Mouse (Mus musculus) frontal cortex, postnatal 10 days (tissue): ENCODE measurements at regions not wholly inside any gene's neighbourhood (a gene's known extent, or its start where the extent isn't known, plus 50 kb on each side); places are given as distances from the start of the nearest gene placed in this dataset.
A peak's percentile ranks its signal among the peaks of the same experiment; 100 is the strongest.

ENCODE experiments used
- DNase-seq, 2 experiments: peaks; one replicate each; pipeline ENCODE4 v3.0.0; 2022; ENCODE audit warnings: low spot score in 2 of 2, mixed read lengths in 1 of 2

DNA sequence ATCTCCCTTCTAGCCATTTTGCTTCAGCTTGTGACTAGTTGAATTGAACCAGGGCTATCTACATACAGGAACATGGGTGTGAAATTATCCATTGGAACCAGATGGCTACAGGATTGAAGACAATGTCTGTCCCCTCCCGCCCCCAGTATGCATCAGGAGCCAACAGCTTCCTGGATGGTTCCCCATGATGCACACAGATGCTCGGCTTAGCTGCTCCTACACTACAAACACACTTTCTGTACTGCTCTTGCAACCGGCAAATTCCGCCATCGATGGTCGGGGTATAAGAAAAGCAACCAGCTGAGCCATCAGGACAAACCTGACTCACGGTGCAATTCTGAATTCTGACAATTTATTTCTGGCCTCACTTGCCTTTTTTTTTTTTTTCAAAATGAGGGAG lies 258.9 kb downstream of the Tle3 start:
- DNase-seq, result no peak

DNA sequence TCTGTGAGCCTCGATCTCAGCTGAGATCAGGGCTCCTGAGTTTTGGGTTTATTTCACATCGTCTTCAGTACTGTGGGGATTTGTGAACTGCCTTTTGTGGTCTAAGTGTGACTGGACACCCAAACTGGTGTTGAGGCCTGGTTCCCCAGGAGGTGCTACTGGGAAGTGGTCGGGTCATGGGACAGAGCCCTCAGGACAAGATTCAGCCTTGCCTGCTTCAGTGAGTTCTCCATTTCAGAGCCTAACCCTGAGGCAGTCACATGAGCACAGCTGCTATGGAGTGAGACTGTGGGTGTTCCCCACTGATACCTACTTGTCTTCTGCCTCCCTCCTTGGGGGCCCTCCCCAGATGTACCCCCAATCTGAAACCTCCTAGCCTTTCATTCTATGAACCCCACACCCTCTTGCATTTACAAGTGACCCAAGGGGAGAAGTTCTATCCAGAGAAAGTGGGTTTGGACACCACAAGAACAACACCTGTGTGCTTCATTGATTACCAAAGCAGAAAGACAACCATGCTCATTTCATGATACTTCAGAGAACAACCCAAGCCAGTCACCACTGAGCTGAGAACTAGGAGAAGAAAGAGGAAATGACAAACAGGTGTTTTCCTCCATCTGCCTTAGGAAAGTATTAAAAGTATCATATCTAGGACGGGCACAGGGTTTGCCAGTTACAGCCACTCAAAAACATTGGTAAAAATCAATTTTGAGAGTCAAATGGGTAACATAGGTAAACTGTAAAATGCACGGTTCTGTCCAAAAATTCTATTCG lies 255.8 kb downstream of the Tle3 start:
- DNase-seq, result no peak

DNA sequence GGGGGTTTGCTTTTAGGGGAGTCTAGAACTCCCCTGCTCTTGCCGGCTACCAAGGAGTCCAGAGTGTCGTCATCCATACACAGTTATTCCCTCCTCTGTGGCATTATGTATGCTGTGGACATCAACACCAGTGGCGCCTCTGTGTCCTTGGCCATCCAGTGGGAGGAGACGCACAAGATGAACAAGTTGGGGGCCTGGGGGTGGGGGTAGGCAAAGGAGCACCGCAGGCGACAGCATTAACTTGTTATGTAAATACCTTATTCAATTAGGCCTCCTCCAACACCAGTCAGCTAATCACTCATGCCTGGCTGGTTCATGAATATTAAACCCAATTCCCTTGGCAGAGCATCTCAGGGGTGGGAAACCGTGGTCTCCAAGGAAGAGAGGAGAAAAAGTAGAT lies 250.8 kb downstream of the Tle3 start:
- DNase-seq, result peak; percentile 27 to 33

DNA sequence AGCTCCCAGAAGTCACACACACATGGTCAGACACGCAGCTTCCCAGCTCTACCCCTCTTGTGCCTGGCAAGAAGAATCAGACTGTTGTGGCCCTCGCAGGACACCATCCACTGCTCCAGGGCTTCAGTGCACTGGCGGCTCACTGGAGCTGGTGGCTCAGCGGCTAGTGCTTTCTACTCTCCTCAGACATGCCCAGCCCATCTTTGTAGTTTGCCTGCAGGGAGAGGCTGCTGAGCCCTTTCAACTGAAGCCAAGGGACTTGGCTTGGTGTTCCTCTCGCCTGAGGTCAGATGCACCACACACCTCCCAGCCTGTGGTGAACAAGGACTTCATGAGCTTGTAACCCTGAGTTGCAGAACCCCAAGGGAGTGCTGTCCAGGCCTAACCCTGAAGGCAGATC lies 249.8 kb downstream of the Tle3 start:
- DNase-seq, result no peak

DNA sequence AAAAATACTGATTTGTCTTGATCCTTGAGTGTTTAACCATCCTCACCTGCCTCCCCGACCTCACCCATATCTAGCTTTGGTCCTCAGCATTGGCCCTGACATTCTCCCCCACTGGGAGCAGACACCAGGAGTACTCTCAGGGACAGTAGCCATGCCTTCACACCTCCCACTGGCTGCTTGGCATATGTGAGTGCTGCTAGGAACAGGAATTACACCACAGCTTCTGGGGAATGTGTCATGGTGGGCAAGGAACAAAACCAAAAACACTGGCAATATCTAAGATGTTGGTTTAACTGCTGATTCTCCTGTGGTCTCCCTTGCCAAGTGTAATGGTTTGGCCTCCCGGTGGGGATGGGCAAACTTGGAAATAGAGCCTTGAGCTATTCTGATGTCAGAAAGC lies 248.6 kb downstream of the Tle3 start:
- DNase-seq, result peak in 1 of 2 experiments; percentile 21

DNA sequence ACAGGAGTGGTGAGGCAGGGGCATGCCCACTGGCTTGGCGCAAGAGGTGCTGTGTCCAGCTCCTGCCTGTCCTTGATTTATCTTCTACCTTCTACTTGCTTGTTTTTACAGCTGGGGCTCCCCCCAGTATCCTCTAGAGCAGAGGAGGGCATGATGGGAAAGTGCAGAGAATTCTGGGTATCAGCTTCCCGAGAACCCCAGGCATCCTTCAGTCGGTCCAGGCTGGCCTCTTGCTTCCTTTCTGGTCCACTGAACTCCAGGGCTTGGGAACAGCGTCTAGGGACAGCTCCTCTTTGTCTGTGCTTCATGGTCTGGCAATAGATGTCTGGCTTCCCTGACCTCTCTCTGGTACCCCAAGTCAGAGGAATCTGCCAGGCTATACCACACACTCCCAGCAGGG lies 247.9 kb downstream of the Tle3 start:
- no peak for DNase-seq

DNA sequence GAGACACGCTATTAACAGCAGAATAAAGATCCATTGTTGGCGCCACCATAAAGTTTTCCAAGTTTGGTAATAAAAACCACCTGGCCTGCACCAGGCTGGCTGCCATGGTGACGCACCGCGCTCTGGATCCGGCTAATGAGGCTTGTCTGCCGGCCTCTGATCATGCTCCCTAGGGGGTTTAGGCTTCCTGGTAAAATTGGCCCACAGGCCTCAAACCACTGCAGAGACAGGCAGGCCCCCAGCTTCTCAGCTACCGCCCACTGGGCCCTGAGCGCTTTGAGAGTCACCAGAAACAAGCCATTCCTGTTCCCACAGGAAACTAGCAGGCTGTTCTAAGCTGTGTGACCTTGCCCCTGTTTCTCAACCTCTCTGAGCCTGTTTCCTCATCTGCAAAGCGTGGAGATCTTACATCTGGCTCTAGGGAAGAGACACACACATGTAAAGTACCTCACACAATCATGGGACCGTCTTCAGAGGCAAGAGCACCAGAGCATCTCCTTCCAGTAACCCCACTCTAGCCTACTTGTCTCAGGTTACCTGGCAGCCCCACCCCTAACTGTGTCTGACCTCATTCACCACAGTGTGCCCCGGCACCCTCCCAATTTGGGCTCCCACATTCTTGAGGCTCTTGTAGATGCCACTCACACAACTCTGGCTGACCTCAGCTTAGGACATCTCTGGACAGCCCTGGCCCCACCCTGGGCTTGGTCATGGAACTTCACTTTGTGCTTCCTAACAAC lies 246.5 kb downstream of the Tle3 start:
- DNase-seq, result no peak

DNA sequence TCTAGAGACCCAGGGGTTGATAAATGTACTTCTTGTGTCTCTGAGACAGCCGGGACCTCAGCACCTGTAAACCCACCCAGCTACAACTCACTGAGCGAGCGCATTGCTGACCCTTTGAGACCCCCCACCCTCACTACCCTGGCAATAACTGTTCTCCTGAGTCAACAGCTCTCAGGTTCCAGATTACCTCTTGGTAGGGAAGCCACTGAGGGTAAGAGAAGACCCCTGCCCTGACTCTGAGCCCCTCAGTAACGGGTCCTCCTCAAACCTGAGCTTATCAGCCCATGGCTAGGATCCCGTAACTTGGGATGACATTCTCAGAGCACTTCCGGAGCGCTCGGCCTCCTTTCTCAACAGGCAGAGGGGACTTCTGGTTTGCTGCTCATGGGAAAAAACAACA lies 245.8 kb downstream of the Tle3 start:
- no peak for DNase-seq

DNA sequence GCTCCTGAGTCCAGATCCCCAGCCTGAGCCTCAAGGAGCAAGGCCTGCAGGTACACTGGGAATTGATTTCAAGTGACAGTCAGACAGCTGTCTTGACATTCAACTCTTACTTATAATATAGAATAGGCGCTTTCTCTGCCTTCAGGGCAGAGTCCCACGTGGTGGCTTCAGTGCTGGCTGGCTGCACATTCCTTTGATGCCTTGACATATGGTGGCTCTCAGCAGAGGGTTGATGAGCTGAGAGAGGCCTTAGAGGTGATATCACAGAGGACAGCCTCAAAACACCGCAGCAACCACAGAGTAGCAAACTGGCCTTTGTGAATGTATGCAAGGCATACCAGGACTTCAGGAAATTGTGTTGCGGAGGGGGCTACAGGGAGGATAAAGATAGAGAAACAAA lies 243.4 kb downstream of the Tle3 start:
- DNase-seq, result no peak

DNA sequence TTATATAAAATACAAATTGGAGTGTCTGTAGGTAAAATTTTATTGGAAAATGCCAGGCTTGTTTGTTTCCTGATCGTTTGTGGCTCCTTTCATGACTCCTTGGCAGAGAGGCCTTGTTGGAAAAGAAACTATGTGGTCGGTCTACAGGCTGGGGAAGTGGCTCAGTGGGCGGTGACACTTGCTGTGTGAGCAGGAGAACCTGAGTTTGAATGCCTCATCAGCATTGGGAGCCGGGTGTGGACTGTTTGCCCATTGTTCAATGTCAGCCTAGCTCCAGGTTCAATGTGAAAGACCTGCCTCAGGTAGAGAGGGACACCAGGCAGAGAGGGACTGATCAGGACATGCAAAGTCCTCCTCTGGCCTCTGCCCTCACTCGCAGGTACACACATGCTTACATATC lies 235.4 kb downstream of the Tle3 start:
- no peak for DNase-seq

DNA sequence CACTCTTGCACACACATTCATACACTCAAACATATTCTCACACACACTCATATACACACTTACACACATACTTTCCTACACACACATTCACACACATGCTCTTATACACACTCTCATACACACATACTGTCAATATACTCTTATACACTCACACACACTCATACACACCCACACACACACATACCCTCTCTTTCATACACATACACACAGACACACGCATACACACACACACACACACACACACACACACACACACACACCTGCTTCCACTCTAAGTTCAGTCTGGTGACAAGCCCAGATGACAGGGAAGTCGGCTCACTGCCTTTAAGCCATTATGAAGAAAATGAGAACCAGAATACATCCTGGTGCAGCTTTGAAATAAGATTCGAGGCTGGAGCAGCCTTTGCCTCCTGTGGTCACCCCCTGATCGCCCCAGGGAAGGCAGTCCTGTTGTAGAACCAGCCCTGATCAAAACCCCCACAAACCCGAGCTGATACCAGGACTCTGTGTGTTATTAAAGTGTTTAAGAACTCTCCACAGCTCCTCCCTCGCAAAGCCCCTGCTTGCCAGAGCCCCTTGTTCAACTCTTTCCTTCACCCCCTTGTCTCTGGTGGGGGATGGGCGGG lies 230.3 kb downstream of the Tle3 start:
- DNase-seq, result no peak

DNA sequence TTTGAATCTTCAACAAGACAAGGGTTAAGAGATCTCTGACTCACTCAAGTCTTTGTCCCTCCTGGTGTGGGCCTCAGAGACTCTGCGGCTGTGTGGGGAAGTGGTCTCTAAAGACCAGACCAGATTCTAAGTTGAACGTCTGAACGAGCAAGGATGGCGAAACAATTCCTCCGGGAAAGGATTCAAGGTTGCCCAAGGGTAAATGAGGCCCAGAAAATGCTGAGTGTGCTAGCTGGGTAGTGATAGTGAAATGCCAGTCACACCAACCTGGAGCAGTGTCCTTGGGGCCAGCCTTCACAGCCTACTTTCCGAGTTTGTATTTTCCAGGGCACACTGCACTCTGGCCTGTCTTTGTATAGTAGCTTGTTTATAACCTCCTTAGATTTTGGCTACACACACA lies 229.7 kb downstream of the Tle3 start:
- no peak for DNase-seq

DNA sequence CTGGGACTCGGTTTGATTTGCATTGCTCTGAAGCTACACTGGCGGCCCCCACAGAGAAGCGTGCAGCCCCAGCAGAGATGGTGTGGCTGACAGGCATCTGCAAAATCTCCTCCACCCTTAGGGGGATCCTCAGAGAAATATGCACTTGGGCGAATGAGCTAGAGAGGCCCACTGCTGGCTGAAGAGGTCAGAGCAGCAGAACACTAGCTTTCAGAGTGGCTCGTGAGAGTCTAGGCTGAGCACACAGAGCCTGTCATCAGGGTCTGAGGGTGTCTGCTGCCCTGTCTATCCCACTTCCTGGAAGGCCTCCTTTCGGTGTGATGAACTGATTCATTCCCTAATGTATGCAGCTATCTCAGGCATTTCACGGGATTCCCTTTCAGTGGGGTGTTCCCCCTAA lies 225.1 kb downstream of the Tle3 start:
- no peak for DNase-seq

DNA sequence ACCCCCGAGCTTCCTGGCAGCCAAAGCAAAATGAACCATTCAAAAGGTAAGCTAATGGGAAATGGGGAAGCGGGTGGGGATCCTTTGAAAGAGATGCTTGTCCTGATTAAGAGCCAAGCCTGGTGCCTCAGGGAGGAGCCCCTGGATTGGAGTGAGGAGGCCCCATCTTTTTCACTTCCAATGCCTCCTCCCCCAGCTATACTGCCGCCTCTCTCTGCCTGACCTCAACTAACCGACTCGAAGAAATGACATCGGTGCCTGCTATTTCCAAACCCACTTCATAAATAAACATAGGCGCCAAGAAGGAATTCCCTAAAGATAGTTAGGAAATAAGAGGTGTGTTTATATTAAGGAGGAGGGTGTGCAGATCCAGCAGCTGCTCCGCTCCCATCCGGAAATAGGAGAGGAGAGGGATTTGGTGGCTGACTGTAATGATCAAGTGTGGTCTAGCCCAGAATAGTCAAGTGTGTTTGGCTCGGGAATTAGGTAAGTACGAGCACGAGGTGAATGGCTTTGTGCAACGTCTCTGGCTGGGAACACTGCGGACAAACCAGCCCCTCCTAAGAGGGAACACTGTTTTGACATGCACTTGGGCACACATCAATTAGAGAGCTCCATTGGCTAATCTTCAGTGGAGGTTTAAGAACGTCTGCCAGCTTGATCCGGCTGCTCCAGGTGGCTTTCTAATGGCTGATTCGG lies 224.4 kb downstream of the Tle3 start:
- DNase-seq, result no peak

DNA sequence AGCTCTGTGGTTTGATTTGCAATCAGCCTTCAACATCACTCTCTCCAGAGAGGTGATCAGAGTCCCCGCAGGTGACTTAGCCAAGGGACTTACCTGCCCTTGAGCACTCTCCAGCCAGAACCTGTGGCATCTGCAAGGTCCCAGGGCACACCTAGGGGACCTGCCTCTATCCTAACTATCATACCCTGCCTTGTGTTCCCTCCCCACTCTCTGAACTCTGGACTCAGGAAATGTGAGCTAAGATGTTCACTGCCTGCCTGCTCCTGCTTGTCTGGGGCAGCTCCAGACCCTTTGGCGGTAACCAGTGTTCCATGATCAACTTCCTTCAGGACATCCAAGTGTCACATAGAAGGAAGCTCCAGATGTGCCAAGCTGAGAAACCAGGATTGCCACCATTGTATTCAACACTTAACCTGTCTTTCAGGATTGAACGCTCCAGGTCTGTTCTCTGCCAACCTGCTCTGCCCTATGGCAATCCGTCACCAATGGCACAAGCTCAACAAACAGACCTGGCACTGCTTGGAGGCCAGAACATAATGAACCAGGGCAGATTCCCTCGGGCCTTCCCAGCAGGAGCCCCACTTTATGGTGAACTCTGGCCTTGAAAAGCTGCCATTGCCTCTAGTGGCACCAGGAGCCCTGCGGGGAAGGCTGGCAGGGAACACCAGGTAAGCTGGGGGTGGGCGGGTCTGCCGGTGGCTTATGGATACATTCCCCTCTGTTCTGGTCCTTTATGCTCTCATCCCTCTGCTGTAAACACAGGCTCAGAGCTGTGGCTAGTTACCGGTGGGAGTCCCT lies 223.2 kb downstream of the Tle3 start:
- DNase-seq, result no peak

DNA sequence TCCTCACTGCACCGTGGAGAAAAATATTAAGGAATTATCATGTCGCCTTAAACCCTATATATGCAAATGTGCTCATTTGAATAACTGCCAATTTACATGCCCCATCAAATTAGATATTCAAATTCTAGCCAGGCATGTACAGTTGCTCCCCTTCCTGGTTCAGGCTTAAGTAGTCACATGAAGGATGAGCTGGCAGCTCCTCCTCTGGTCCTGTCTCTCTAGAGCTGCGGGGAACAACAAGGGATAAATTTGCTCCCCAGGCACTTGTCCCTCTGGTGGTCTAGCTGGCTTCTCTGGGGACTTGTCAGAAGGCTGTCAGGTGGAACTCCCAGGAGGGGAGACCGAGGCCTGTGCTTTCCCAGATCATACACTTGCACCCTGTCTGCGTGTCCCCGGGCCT lies 221.8 kb downstream of the Tle3 start:
- DNase-seq, result no peak

DNA sequence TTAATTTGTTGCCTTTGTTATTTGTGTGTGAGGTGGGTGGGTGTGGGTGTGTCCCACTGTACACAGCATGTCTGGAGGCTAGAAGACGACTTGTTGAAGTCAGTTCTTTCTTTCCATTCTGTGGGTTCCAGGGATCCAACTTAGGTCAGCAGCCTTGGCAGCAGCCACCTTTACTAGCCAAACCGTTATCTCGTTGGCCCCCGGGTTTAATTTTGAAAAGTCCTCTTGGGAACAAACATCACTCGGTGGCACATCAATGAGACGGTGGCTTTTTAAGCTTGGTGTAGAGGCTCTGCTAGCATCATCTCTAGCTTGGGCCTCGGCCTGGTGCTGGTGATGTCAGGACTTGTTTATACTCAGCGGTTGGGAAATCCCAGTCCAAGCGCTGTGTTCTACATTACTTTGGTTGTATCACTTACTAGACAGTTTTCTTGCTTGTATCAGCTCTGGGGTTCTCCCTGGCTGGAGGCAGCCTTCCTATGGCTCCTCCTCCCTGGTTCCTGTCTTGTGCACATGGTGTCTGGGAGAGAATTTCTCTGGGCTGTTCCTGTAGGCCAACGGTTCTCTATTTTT lies 217.6 kb downstream of the Tle3 start:
- no peak for DNase-seq

DNA sequence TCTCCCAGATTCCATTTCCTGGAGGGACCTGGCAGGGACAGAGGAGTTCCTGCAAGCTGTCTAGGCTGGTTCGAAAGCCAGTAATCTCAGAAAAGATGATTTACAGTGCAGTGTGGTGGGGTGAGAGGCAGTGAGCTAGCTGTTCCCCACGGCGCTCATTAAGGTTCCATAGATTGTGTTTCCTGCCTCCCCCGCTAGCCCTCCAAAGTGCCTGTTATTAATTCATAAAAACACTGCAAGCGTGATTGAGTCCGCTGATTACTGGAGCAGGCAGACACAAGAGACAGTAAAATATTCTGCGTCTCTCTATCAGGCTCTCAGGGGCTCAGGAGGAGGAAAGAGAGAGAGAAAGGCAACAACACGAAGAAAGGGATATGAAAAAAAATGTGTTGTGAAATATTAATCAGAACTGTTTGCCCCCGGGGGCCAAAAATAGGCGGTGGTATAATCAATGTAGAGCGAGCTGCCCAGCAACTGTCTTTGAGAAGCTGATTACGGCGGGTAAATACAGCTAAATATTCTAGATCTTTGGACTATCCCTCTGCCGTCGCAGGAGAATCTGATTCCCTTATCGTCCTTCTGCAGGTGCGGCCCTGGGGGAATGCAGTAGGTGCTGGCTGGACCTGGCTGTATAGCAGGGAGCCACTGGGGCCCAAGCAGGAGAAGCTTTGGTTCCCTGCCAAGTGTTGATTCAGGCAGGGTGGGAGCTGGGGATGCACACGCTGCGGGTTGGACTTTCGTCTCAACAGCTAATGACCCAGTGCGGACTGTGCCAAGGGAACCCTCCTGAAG lies 211.3 kb downstream of the Tle3 start:
- no peak for DNase-seq

DNA sequence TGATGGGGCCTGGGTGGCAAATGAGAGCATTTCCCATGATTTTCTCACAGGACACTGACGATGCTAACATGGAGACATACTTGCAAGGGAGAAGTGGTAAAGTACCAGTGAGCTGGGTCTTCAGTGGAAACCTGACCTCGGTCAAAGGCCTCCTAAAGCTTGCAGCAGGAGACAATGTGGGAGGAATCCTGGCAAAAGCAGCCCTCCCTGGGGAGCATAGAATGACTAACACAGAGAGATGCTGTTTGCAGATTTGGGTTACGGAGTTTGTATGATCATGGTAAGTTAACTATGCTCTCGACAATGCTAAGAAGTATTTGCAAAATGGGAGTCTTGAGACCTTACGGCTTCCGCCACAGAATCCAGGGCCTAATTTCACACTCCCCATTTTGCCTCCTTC lies 208.9 kb downstream of the Tle3 start:
- DNase-seq, result no peak

DNA sequence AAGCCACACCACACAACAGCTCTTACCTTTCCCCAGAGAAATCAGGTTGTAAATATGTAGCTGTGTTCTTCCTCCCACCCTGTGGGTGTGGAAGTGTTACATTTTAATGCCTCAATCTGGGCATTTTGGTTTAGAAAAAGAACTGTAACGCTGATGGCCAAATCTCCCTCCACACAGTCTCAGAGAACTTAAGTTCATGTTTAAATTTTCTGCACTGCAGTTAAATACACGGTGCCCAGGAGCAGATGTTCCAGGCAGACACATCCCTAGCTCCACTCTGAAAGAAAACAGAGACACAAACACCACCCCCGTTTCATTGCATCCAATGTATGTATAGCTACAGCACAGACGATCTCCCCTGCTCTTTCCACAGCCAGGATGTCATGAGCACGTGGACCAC lies 206.1 kb downstream of the Tle3 start:
- no peak for DNase-seq
